Mouse (Mus musculus) brain, adult 2 months (tissue): ENCODE measurements around the gene Hist2h4.
"Not testable (repeated sequence)": the region's sequence is repeated elsewhere in the genome, so short reads cannot be mapped to it uniquely, and the experiment has no call there.

Experiments
- DNase-seq: peaks from one replicate; pipeline ENCODE4 v3.0.0; 2011; ENCODE audit warnings: low read depth, low spot score

The Hist2h4 gene

DNA sequence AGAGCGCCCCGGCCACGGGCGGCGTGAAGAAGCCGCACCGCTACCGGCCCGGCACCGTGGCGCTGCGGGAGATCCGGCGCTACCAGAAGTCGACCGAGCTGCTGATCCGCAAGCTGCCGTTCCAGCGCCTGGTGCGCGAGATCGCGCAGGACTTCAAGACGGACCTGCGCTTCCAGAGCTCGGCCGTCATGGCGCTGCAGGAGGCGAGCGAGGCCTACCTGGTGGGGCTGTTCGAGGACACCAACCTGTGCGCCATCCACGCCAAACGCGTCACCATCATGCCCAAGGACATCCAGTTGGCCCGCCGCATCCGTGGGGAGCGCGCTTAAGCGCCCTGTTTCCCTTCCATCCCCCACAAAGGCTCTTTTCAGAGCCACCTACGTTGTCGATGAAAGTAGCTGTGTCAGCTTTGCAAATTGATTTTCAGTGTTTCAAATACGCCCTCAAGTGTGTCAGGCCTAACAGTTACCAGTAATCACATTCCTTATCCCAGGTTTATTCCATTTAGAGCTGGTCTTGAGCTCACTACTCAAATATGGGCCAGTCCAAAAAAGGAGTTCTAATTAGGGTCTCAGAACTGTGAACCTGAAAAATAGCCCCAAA lies 5.8 kb upstream of the Hist2h4 start:
- peak; percentile 60 for DNase-seq

DNA sequence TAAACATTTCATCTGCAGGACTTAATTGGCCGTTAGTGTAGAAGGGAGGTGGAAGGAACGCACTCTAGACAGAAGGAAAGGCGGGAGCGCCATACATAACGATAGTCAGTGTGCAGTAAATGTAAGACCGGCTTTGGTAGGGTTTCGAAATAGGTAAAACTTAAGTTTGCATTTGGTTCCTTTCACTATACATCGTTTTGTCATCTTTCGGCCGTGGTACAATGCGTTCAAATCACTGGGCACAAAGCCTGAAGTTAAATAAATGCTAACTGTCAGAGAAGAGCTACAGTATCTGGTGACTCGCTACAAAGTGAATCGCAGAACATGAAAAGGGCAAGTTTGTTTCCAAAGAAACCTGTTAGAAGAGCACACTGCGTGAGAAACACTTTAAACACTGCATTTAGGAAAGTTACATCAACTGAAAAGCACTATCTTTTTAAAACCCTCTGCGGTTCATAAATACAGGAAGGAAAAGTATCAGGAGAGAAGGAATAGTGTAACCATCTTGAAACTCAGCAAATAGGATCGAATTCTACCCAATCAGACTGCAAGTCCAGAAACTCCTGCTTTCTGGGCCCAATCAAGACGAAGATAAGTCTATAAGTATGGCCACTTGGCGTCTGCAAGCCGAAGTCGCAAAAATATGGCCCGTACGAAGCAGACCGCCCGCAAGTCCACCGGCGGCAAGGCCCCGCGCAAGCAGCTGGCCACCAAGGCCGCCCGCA lies 5.1 kb upstream of the Hist2h4 start, which contains the start of gene Hist2h3b:
TSS of gene Hist2h3b (plus strand) at position 604 of the 725 bp plus-strand sequence.
- DNase-seq = peak; percentile 98

DNA sequence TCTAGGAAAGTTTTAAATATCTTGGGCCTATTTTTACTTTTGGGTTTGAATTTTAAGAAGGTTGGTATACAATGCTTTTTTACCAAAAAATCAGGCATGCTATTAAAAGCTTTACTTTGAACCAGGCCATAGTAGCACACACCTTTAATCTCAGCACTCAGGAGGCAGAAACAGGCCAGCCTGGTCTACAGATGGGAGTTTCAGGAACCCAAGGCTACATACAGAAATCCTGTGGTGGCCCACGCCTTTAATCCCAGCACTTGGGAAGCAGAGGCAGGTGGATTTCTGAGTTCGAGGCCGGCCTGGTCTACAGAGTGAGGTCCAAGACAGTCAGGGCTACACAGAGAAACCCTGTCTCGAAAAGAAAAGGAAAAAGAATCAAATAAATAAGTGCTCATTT lies 4.4 kb upstream of the Hist2h4 start:
- no peak for DNase-seq

DNA sequence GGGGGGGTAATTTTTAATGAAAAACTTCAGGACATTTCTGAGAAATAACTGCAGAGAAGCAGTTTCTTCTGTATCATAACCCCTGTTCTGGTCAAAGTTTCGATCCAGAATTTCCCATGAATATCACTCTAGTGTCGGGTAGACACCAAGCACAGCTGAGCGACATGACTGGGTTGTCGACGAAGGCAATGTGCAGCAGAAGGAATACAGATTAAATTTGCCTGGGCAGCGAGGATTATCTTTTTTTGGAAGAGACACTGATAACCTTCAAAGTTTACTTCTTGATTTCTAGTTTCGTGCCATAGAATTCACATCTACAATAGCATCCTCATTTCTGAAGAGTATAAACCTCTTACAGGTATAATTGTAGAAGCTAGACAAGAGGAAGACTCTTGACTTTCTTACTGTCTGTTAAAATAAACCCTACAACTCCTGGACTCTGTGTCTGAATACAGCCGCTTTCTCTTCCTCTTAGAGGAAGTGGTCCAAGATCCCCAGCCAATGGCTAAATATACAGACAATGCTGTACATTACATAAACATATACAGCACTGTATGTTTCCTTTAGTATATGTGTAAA lies 3.1 kb upstream of the Hist2h4 start:
- DNase-seq = no peak

DNA sequence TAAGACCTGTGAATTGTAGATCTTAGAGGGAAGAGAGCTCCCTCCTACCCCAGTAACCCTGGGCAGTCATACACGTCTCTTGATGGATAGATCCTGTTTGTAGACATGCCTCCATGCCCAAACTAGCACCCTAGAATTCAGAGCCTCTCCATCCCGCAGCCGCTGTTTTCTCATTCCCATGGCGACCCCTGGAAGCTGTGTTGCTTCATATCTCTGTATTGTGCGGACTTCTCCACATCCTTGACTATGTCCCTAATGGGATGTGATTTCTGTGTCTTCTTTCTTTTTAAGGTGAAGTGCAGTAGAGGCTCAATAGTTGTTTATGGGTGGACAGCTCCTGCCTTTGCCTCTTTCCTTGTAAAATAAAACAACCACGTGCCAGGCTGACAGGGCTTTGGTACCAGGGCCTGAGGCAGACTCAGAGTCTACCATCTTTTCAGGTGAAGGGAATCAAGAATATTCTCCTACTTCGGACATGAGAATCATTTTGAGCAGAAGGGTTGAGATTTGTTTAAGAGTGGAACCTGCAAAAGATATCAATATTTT lies 1.4 kb upstream of the Hist2h4 start:
- DNase-seq = no peak

DNA sequence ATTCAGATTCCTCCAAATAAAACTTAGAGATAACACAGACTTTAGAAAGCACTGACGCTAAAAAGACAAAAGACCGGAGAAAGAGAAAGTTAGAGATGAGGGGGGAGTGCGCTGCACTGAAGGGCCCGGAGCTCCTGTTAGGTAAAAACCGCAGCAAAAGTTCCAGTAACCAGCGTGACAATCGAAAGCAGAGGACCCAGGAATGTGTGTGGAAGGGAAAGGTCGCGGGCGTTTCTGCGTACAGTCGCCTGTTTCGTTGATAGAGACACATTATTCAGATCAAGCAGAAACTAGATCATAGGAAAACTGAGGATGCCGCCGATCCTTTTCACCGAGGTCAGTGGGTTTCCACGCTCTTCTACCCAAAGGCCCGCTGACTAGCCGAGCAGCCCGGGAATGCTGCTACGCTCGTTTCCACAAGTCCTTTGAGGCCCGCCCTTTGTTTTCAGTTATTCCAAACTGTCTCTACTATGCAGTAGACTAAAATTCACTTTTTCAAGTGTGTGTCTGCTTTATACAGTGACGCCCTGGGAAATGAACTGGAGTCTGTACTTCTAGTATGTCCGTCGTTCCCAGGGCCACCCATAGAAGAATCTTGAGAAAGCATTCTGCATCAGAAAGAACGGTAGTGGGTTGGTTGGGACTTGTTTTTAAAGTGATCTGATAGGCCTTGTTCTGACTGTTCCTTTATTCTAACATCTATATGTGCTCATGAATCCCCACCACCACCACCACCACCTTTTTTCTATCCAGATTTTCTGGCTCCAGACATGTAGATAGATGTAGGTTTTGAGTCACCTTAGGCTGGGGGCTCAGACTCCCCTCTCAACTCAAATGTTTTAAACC lies 670 bp upstream of the Hist2h4 start:
- DNase-seq = no peak

DNA sequence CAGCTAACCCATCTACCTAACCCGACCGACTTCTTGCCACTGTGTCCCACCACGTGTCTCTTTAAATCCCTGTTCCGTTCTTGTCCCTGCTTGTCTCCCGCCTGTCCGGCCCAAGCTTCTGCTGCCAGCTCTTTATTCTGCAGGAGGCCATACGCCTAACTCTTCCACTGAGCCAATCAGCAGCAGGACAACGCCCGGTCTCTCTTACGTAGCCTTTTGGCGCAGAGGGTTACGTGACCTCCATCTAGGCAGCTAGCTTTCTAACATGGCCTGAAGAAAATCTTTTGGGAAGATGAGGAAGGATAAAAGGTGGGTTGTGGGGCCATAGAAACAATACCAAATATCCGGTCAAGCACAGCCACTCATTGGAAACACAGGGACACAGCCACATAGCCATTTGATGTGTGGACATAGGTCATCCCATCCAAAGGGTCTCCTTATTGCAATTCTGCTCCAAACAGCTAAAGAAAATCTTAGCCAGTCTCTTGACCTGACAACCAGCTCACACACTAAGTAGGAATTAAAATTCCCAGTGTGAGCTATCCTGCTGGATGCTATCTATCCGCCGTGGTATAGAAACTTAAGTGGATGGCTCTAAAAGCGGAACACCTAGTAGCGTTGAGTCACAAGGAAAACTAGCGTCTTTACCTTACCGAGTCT lies 765 bp downstream of the Hist2h4 start:
- peak; percentile 99 for DNase-seq

DNA sequence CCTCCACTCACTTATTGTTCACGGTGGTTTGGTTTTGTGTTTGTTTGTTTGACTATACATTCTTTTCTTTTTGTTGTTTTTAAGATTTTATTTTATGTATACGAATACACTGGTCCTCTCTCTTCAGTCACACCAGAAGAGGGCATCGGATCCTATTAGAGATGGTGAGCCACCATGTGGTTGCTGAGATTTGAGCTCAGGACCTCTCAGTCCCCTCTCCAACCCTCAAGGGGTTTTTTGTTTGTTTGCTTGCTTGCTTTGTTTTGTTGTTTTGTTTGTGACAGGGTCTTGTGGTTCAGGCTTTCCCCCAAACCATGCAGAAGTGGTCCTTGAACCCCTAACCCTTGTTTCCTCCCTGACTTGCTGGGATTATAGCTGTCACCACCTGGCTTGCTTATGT lies 1.5 kb downstream of the Hist2h4 start:
- peak; percentile 40 for DNase-seq

DNA sequence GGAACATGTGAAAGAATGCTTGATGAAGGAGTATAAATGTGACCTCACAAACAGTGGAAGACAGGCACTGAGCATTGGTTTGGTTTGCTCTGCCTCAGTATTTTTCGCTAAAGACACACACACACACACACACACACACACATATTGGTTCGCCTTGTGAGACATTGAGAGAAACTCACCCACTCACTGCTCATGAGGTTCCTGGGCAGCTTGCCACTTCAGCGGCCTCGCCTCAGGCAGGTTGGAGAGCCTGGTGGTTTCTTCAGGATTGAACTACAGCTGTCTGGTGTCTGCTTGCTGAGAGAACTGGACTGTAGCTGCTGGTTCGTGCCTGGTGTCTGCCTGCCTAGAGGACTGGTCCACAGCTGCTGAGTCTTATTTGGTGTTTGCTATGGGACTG lies 2.9 kb downstream of the Hist2h4 start:
- DNase-seq = peak; percentile 43

DNA sequence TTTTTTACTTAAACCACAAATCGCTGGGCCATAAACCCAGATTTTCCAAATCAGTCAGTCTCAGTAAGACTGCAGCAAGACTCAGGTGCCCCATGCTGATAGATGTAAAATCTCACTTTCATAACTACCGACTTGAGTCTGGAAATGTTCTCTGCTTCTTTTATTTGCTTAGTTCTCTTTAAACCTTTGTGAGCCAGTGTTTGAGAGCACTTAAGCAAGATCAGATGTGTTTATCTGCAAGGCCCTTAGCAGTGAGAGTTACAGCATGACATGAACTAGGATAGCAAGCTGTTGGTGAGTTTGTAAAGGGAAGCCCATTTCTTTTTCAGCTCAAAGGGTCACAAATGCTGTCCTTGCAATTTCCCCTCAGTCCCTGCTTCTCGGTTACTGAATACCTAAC lies 5.9 kb downstream of the Hist2h4 start:
- DNase-seq = no peak

DNA sequence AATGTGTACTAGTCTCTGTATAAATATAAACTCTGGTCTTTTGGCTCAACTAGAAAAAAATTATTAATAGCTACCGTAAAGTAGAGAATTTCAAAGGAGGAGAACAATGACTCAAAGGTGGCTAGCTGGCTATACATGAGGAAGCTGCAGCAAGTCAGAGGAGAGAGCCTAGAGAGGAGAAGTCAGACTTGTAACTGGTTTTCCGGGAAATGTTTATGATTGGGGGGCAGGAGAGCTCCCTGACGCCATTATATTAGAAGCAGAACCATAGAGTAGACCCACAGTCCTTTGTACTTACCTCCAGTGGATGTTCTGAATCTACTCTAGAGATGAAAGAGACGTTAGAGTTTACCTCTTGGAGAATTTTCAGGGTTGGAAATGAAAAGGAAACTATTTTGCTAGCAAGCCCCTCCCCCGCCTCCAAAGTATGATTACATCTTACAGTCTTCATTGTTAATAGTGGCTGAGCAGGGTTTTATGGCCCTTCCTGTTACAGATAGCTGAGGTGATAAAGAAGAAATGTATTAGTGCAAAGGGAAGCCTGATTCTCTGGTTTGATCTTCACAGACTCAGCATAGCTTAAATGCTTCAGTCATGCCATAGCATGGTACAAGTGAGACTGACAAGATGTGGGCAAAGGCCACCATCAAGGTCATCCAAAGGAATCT lies 7.1 kb downstream of the Hist2h4 start:
- no peak for DNase-seq

DNA sequence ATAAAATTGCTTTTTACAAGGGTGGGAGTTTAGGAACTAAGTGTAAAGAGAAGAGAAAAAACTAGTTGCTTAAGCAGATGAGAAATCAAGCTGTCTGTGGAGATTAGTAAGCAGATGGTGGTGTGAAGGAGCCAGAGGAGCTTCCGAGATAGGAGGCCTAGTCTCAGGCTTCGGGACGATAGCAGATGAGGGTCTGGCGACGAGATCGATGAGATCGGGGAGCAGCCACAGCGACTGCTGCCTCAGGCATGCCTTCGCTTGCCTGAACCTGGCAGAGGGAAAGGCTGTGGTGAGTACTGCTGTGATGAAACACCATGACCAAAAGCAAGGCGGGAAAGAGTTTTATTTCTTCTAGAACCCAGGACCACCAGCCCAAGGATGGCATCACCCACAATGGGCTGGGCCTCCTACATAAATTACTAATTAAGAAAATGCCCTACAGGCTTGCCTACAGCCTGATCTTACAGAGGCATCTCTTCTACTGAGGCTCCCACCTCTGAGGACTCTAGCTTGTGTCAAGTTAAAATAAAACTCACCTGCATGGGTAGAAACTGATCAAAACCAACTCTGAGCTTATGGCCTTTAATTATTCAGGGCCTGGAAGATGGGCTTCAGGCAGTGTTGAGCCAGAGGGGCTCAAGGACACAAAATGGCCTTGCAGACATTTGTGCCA lies 8.3 kb downstream of the Hist2h4 start:
- peak; percentile 58 for DNase-seq

DNA sequence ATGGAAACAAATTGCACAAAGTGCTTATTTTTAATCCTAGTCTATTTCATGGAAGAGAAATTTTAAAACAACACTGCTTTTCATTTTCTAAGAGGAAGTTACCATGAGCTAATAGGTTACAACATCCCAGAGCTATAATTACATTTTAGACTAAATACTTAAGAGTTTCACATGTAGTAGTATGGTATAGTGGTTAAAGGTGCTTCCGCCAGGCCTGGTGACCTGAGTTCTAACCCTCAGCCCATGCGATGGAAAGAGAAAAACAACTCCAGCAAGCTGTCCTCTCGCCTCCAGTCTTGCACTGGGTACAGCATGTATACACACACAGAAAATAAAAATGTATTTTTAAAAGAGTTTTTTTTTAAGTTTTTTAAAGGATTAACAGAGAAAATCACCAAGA lies 11.3 kb downstream of the Hist2h4 start:
- no peak for DNase-seq

DNA sequence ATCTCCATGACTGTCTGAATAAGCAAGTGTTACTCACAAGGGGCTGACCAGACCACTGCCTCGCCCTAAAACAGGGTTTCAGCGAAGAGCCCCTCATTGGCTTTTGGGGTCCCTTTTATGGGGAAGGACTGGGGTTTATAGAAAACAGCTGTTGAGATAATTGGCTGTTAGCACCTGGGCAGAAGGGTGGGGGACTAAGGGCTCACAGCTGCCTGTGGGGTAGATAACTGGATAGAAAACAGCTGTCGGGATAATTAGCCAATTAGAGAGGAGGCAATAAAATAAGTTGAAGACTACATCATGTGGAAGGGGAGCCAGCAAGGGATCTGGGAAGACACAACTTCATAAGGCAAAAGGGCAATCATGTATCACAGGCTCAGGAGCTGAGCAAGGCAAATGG lies 12.2 kb downstream of the Hist2h4 start:
- no peak for DNase-seq

DNA sequence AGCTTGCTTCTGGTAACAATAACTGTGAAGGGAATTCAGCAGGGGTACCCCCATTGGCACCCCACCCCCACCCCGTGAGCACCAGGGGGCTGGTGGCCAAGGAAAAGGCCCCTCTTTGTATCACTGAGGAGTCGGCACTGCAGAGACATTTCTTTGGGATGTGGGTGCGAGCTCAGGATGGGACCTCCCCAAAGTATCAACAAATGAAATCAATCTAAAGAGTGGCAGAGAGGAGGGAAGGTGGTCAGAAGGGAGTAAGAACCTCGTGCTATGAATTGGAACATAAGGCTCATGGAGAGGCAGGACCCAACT lies 14.1 kb downstream of the Hist2h4 start:
- DNase-seq = no peak

DNA sequence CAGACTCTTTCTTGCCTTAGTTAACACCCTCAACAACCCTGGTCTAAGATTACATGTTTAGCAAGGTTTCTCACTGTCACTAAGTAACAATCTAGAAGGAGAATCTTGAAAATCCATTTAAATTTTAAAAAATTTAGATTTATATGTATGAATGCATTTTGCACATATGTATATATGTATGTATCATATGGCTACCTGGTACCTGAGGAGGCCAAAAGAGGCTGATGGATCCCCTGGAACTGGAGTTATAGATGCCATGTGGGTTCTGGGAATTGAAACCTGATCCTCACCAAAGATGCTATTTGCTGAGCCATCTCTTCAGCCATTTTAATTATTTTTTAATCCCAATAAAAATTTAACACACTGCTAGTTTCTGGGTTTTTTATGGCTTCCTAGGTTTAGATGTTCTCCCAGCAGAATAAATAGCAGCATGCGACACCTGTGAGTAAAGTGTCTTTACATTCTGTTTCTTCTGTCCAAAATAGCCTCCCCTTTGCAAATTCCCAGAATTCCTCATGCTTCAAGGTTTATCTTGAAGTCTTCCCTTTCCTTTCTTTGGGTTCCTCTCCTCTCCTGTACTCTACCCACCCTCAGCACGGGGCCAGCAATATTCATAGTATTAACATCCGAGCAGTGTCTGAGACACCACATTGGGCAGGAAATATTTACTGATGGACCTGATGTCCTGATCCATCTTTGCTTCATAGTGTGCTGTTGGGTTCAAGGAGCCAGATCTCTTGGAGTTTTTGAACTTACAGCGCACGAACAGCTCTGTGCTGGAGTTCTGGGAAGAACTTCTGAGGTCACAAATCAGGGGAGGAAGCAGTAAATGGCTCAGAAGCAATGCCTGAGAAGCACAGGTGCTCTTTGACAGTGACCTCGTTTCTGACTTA lies 14.7 kb downstream of the Hist2h4 start:
- no peak for DNase-seq

DNA sequence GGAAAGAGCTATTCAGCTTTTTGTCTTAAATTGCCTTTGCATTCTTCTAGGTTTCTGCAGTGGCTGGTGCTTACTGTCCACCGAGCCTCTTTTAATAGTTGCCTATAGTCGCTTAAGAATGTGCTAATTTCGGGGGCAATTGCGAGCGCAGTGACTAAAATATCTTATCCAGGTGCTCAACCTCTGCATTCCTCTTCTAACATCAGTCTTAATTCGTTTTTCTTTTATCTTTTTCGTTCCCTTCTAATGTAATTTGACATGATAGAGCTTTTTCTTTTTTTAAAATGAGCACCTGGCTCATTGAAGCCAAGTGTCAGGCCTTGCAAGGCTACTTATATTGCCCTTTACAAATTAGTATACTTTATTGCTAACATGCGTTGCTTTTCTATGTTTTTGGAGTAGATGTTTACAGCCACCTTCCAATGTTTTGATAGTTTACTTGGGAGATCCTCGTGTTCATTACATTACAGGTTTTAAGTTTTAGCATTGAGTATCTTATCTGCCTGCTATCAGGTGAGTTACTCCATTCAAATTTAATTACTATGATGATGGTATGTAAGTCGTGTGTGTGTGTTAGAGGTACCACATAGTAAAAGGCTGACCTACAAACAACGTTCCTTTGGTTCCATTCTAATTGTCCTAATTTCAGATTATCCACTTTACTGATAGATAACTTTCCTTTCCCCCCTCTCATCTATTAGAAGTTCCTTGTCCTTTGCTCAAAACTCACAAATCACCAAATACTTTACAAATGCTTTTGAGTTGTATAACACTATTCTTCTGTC lies 15.6 kb downstream of the Hist2h4 start:
- DNase-seq = no peak

DNA sequence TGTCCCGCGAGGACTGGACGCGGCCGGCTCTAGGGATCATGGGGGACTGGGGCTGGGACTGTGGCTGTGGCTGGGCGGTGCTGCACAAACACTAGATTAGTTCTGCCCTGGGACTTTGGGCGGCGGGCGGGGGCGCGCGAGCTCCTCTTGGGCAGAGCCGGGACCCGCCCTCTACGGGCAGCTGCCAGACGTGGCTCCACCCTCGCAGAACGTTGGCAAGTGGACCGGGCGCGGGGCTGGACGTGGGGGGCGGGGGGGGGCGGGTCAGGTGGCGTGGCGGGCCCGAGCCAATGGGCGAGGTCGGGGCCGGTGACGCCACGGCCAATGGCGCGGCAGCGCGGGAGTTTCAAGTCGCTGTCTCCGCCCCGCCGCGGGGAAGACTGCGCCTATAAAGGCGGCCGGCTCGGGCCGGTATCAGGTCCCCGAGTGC lies 16.7 kb downstream of the Hist2h4 start, which contains the start of gene Hist2h3c1:
TSS of gene Hist2h3c1 (plus strand) at position 259 of the 430 bp plus-strand sequence.
- not testable (repeated sequence) for DNase-seq
